Mouse (Mus musculus): ENCODE data around the gene Ppme1. TPM values are rescaled to one million over a fixed set of nuclear protein-coding genes. Genes with fewer than 3 reads are reported as not detected.
A peak's percentile ranks its signal among the peaks of the same experiment; 100 is the strongest.

Ppme1 gene
- polyA plus RNA-seq, 1 experiment from 2014 or later = 74.8 TPM

DNA sequence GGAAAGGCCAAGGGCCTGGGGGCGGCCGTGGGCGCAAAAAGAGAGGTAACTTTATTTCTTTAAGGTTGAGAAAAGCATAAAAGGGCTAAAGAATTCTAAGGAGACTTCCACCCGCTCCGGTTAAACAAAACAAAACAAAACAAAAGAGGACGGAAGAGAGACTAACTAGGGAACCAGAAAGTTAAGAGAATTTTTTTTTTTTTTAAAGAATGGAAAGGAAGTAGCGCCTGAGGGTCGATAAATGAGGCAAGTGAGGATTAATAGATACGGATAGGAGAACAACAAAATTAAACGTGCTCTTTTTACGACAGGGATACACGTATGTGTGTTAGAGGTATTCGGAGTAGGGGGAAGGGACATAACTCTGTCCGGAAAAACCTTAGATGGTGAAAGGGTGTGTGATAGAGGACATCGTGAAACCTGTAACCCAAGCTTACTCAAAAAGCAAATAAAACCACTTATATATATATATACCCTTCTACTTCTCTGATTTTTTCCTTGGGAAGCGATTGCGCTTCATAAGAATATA lies 409 bp upstream of the Ppme1 start:
- 9% methylated on average over 17 of the region's 17 CpGs for WGBS

DNA sequence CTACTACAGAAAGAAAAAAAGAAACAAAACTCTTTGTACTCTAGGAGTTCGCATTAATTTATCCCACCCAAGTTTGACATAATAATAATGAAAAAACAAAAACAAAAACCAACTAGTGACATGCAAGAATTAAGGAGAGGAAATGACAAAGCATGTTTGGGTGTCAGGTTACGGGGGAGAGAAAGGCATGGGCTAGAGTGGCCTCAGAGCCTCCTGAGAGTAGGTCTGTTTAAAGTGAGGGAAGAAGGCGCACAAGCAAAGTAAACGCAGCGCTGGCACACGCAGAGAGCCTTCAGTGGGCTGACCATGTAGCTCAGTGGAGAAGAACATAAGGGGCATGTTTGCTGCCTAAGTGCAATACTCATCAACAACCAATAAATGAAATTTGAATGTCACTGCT lies 7.2 kb downstream of the Ppme1 start:
- Histone ChIP-seq H3K27me3 (ENCODE audit: insufficient read depth, poor library complexity, severe bottlenecking) (no peaks in the 10 kb centered on the region), H3K9me3 (no peaks in the 10 kb centered on the region), H3K36me3 (no peaks in the 10 kb centered on the region), H3K4me3 (no peak overlapping the region), H3K4me1 (peaks cover 26% of the 10 kb centered on the region), H3K27ac (no peak overlapping the region)
- no peak for DNase-seq (ENCODE audit: low spot score)
- 40% methylated on average over 6 of the region's 6 CpGs for WGBS

More for the DNA sequence above, 409 bp upstream of the Ppme1 start:
- no peaks in the 10 kb centered on the region for H3K27me3 ChIP-seq (ENCODE audit: insufficient read depth, poor library complexity, severe bottlenecking)
- H3K4me1 ChIP-seq = peaks cover 12% of the 10 kb centered on the region; the same call in 1 of the 2 replicates
- DNase-seq (ENCODE audit: low spot score) = no peak
- H3K36me3 ChIP-seq = peaks cover 28% of the 10 kb centered on the region
- H3K9me3 ChIP-seq = no peaks in the 10 kb centered on the region
- H3K27ac ChIP-seq = peak overlapping the region; percentile 91
- peak overlapping the region; percentile 74 for H3K4me3 ChIP-seq

DNA sequence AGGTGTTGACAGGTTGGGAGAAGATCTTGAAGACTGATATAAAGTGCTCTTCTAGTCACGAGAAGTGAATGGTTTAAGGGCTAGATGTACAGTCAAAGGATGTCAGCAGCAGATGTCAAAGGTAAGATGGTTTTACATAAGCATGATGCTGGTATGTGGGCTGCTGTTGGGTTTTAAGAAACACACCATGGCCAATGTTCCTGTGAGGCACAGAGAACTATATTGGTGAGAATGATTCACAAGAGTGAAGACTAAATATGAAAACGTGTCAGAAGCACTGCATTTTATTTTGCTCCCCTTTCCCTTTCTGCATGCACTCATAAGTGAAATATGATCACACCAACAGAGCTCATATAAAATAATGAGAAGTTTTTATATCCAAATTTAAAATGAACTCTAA lies 8.9 kb downstream of the Ppme1 start:
- WGBS = 76% methylated on average over 2 of the region's 2 CpGs

DNA sequence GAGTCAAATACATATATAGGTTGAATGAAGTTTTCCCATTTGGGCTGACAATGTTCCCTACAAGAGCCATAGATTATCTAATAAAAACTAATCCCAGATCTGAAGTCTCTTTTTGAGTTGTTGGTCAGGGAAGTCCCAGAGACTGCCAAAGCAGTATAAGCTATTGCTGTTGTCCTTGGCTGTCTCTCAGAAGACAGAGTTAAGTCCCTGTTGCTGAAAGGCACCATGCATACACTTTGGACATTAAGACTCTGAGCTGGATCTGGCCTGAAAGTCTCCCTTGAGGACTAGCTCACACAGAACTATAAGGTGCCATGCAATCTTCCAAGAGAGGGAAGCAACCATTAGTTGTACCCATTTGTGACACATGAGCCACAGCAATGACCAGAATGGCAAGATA lies 14.3 kb downstream of the Ppme1 start:
- Histone ChIP-seq H3K4me1 (peaks cover 4% of the 10 kb centered on the region; the same call in 1 of the 2 replicates), H3K27ac (no peak overlapping the region), H3K4me3 (no peak overlapping the region), H3K36me3 (peaks cover 6% of the 10 kb centered on the region), H3K9me3 (no peaks in the 10 kb centered on the region), H3K27me3 (ENCODE audit: insufficient read depth, poor library complexity, severe bottlenecking) (no peaks in the 10 kb centered on the region)
- DNase-seq (ENCODE audit: low spot score) = no peak

More for the DNA sequence above, 8.9 kb downstream of the Ppme1 start:
- DNase-seq (ENCODE audit: low spot score) = no peak
- no peak overlapping the region for H3K4me3 ChIP-seq
- peaks cover 23% of the 10 kb centered on the region for H3K4me1 ChIP-seq
- no peaks in the 10 kb centered on the region for H3K9me3 ChIP-seq
- H3K27ac ChIP-seq = no peak overlapping the region
- no peaks in the 10 kb centered on the region for H3K27me3 ChIP-seq (ENCODE audit: insufficient read depth, poor library complexity, severe bottlenecking)
- no peaks in the 10 kb centered on the region for H3K36me3 ChIP-seq

DNA sequence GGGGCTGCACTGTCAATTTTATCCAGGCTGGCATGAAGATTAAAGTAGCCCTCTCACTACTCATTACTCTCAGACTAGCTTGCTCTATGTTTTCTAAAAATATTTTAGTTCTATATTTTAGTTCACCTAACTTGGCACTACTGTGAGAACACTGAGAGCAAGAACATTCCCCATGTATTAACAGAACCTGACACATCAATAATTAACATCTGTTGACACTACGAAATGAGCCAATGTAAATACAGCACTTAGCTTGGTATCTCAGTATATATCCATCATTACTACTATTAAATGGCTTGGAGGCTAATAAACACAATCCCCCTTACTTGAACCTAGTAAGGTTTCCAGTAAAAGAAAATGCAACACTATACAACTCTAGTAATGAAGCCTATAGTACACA lies 15.3 kb downstream of the Ppme1 start:
- 96% methylated on average over 1 of the region's 1 CpGs for WGBS
- Histone ChIP-seq H3K27me3 (ENCODE audit: insufficient read depth, poor library complexity, severe bottlenecking) (no peaks in the 10 kb centered on the region), H3K36me3 (peaks cover 8% of the 10 kb centered on the region), H3K9me3 (no peaks in the 10 kb centered on the region), H3K4me3 (no peak overlapping the region), H3K27ac (no peak overlapping the region), H3K4me1 (peaks cover under 1% of the 10 kb centered on the region; the same call in 1 of the 2 replicates)
- DNase-seq (ENCODE audit: low spot score) = no peak

DNA sequence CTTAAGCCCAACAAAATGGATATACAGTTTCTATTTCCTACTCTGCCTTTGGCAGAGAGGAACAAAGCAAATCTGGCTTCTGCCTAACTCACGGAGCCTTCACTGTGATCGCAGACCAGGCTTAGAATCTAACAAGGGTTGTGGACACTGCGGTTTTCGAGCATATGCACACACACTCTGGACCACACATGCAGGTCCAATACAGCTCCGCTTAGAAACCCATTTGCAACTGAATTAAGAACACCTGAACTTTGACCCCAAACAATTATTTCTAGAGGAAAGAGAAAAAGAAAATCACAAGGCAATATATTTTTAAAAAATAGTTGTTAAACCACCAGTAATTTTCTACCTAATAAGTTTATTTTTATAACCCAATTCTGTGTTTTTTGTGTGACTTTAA lies 15.8 kb downstream of the Ppme1 start:
- no peak overlapping the region for H3K4me3 ChIP-seq
- H3K27me3 ChIP-seq (ENCODE audit: insufficient read depth, poor library complexity, severe bottlenecking) = no peaks in the 10 kb centered on the region
- 87% methylated on average over 5 of the region's 5 CpGs for WGBS
- no peak for DNase-seq (ENCODE audit: low spot score)
- H3K9me3 ChIP-seq = no peaks in the 10 kb centered on the region
- H3K4me1 ChIP-seq = no peaks in the 10 kb centered on the region; the same call in 1 of the 2 replicates
- no peak overlapping the region for H3K27ac ChIP-seq
- H3K36me3 ChIP-seq = peaks cover 8% of the 10 kb centered on the region

DNA sequence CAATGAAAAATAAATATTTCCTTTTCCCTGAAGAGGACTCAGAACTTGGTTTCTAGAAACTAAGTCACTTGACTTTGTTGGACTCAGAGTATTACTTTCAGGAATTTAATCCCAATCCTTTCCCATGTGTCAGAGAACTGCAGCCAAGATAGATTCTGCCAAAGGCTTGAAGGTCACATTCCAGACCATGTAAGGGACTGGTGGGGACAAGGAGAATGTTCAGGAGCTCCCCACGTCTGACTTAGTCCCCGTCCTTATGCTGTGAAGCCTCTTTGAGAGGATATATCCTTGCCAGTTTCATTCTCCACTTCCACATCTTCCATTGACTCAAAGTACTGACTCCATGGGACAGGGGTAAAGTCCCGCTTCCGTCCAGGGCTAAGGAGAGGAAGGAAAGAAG lies 17.1 kb downstream of the Ppme1 start:
- no peaks in the 10 kb centered on the region for H3K27me3 ChIP-seq (ENCODE audit: insufficient read depth, poor library complexity, severe bottlenecking)
- no peak for DNase-seq (ENCODE audit: low spot score)
- H3K36me3 ChIP-seq = peaks cover 11% of the 10 kb centered on the region
- H3K4me1 ChIP-seq = no peaks in the 10 kb centered on the region; the same call in 1 of the 2 replicates
- WGBS = 62% methylated on average over 4 of the region's 4 CpGs
- no peaks in the 10 kb centered on the region for H3K9me3 ChIP-seq
- H3K4me3 ChIP-seq = no peak overlapping the region
- H3K27ac ChIP-seq = no peak overlapping the region

DNA sequence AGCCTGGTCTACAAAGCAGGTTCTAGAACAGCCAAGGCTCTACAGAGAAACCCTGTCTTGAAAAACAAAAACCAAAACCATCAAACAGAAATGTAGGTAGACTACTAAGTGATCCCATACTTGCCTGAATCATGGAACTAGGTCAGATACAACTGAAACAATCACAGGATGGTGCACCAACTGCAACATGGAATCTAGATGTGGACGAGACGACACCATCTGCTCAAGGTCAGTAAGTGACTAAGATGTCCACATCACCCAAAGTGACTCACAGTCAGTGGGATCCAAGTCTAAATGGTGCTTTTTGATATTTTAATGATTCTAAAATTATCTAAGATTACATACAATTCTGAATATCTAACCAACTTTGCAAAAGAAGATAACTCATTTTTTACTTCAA lies 36.2 kb downstream of the Ppme1 start:
- WGBS = 92% methylated on average over 2 of the region's 2 CpGs
- no peak overlapping the region for H3K27ac ChIP-seq
- H3K36me3 ChIP-seq = peaks cover 92% of the 10 kb centered on the region
- H3K4me1 ChIP-seq = no peaks in the 10 kb centered on the region
- H3K9me3 ChIP-seq = no peaks in the 10 kb centered on the region
- no peak overlapping the region for H3K4me3 ChIP-seq
- no peak for DNase-seq (ENCODE audit: low spot score)
- no peaks in the 10 kb centered on the region for H3K27me3 ChIP-seq (ENCODE audit: insufficient read depth, poor library complexity, severe bottlenecking)

DNA sequence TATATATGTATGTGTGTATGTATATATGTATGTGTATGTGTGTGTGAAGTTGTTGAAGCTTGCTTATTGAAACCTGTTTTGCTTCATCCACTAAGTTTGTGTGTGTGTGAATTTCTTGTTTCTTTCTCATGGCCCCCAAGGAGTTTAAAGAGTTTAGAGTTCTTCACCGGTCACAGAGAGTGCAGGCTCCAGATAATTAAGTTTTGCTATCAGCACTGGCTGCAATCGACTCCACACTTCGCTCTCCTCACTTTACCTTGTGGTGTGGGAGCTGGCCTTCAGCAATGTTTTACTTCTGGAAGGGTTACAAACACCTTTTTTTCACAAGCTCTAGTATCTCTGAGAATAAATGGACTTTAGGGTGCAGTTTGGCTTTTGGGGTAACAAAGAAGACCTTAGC lies 40.8 kb downstream of the Ppme1 start:
- no peak overlapping the region for H3K27ac ChIP-seq
- no peak for DNase-seq (ENCODE audit: low spot score)
- H3K4me1 ChIP-seq = no peaks in the 10 kb centered on the region
- H3K9me3 ChIP-seq = no peaks in the 10 kb centered on the region
- H3K27me3 ChIP-seq (ENCODE audit: insufficient read depth, poor library complexity, severe bottlenecking) = no peaks in the 10 kb centered on the region
- no peak overlapping the region for H3K4me3 ChIP-seq
- 94% methylated on average over 3 of the region's 3 CpGs for WGBS
- peaks cover 91% of the 10 kb centered on the region for H3K36me3 ChIP-seq

DNA sequence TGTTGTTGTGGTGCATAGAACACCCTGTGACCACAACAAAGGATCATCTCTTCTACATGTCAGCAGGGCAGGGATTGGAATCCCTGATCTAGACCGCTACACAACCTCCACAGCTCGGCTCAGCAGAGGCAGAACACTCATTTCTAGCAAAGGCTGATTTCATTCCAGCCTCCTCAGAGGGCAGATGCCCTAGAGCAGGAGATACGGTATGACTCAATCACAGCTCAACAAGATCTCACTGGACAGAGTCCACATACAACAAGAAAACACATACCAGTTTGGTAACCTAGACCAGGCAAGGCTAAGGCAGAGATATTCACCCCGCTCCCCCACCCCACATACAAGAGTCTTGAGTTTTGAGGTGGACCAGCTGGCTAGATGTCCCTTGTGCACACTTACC lies 43.5 kb downstream of the Ppme1 start:
- no peaks in the 10 kb centered on the region for H3K4me1 ChIP-seq
- no peak for DNase-seq (ENCODE audit: low spot score)
- H3K36me3 ChIP-seq = peaks cover 77% of the 10 kb centered on the region
- H3K27ac ChIP-seq = no peak overlapping the region
- no peaks in the 10 kb centered on the region for H3K27me3 ChIP-seq (ENCODE audit: insufficient read depth, poor library complexity, severe bottlenecking)
- H3K9me3 ChIP-seq = no peaks in the 10 kb centered on the region
- no peak overlapping the region for H3K4me3 ChIP-seq
- WGBS = 90% methylated on average over 4 of the region's 4 CpGs

DNA sequence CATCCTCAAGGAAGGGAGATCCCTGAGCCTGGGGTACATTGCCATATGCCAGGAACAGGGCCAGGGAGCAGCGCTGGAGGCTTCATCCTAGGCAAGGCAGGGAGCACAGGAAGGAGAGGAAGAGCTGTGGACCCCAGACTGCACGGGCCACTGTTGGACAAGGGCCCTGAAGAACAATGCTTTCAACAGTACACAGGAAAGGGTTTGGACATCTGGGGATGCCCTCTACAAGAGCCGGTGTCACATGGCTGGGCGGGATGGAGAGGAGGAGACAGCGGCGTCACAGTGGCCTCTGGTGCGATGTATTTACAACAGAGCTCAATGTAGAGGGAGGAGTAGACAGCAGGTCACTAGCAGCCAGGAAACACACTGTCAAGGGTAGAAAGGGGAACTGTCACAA lies 44.6 kb downstream of the Ppme1 start:
- Histone ChIP-seq H3K36me3 (peaks cover 66% of the 10 kb centered on the region), H3K4me3 (no peak overlapping the region), H3K4me1 (no peaks in the 10 kb centered on the region), H3K27me3 (ENCODE audit: insufficient read depth, poor library complexity, severe bottlenecking) (no peaks in the 10 kb centered on the region), H3K9me3 (no peaks in the 10 kb centered on the region), H3K27ac (no peak overlapping the region)
- 91% methylated on average over 7 of the region's 7 CpGs for WGBS
- DNase-seq (ENCODE audit: low spot score) = no peak

DNA sequence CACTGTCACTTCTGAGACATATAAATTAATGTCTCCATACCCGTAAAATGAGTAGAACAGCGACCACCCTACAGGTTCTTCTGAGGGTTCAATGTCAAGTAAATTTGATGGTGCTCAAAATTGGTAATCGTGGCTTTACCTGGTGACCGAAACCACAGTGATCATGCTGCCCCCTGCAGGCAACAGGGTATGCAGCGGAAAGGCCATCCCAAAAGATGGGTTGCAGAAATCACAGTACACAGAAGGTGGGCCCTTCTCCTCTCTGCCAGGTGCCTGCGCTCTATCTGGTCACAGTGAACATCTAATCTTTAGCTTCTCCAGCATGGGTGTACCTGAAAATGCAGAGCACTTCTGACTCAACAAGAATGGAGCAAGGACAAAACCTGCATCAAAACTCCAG lies 46.6 kb downstream of the Ppme1 start:
- H3K9me3 ChIP-seq = no peaks in the 10 kb centered on the region
- WGBS = 79% methylated on average over 6 of the region's 6 CpGs
- no peak overlapping the region for H3K27ac ChIP-seq
- H3K27me3 ChIP-seq (ENCODE audit: insufficient read depth, poor library complexity, severe bottlenecking) = no peaks in the 10 kb centered on the region
- H3K4me1 ChIP-seq = 0 out of 2 replicates have a peak, but pooled peaks cover 3% of the 10 kb centered on the region
- peak; percentile 39 for DNase-seq (ENCODE audit: low spot score)
- H3K4me3 ChIP-seq = no peak overlapping the region
- peaks cover 48% of the 10 kb centered on the region for H3K36me3 ChIP-seq

DNA sequence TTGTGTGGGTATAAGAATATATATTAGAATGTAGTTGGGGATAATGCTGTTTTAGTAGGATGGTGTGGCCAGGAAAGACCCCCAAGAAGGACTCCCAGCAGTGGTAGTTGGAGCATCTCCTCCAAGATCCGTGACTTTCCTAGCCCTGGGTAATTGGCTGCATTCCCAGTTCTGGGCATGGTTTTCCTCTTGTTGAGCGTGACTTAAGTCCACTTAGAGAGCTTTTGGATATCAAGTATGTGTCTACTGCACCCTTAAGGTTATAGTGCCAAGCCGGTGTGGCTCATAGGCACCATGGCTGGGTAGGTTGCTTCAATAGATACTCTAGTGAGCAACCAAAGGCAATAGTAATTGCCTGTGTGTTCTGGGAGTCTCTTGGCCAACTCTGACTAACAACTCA lies 48.4 kb downstream of the Ppme1 start:
- H3K27ac ChIP-seq = no peak overlapping the region
- H3K9me3 ChIP-seq = no peaks in the 10 kb centered on the region
- H3K4me1 ChIP-seq = 0 out of 2 replicates have a peak, but pooled peaks cover 3% of the 10 kb centered on the region
- H3K36me3 ChIP-seq = peaks cover 35% of the 10 kb centered on the region
- no peaks in the 10 kb centered on the region for H3K27me3 ChIP-seq (ENCODE audit: insufficient read depth, poor library complexity, severe bottlenecking)
- H3K4me3 ChIP-seq = no peak overlapping the region
- 81% methylated on average over 3 of the region's 3 CpGs for WGBS
- no peak for DNase-seq (ENCODE audit: low spot score)

DNA sequence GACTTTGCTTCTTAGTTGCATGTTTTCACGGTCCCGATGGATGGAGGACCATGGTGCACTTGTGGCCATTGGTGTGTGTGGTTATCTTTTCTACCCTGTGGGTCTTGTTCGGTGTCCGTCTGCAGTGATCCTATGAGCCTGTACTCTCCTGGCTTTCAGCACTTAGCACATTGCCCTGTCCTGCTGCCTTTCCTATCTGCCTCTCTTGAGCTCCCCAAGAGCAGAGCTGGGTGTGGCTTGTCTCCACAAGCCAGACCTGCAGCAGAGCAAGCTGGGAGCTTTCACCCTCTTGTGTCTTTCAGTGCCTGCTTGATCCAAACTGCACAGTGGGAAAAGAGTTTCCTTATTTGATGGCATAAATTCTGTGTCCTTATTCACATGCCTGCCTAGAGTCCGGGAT lies 54.6 kb downstream of the Ppme1 start:
- H3K4me3 ChIP-seq = no peak overlapping the region
- H3K4me1 ChIP-seq = peaks cover 16% of the 10 kb centered on the region; the same call in 1 of the 2 replicates
- 59% methylated on average over 5 of the region's 5 CpGs for WGBS
- no peak overlapping the region for H3K27ac ChIP-seq
- H3K36me3 ChIP-seq = 0 out of 2 replicates have a peak, but pooled peaks cover 2% of the 10 kb centered on the region
- no peaks in the 10 kb centered on the region for H3K27me3 ChIP-seq (ENCODE audit: insufficient read depth, poor library complexity, severe bottlenecking)
- DNase-seq (ENCODE audit: low spot score) = no peak
- H3K9me3 ChIP-seq = no peaks in the 10 kb centered on the region

Data from heart, embryonic 10.5 days (tissue).